Mouse (Mus musculus) gastrocnemius, postnatal 25 days (tissue): Measurements from ENCODE around the gene Fam214a. TPM values are rescaled to one million over a fixed set of nuclear protein-coding genes. Genes with fewer than 3 reads are reported as not detected.

ENCODE experiments used
- DNase-seq: peaks from one replicate; pipeline ENCODE4 v3.0.0; 2022
- long read RNA-seq, 2 experiments: library from polyadenylated mRNA; stranded (forward); transcript quantifications; one replicate each; pipeline ENCODE4 v2.0.0; 2021
- total RNA-seq, 2 experiments: library from RNA; stranded (reverse); gene quantifications; 1 replicate in 1 of 2; 2 replicates in 1 of 2; pipeline ENCODE4 v1.2.3; 2021

The Fam214a gene
- 10 to 100 TPM; 17.1 to 25.6 TPM for total RNA-seq
- long read RNA-seq, experiment 1, full-length matches to known transcripts, result 3 of 7 reads
- long read RNA-seq, experiment 1, partial matches to known transcripts, result 2 of 7 reads
- long read RNA-seq, experiment 1, other reads (novel, unspliced or antisense), result 2 of 7 reads
- long read RNA-seq, experiment 2, full-length matches to known transcripts, result 9 of 13 reads
- long read RNA-seq, experiment 2, partial matches to known transcripts, result 2 of 13 reads
- long read RNA-seq, experiment 2, other reads (novel, unspliced or antisense), result 2 of 13 reads

DNA sequence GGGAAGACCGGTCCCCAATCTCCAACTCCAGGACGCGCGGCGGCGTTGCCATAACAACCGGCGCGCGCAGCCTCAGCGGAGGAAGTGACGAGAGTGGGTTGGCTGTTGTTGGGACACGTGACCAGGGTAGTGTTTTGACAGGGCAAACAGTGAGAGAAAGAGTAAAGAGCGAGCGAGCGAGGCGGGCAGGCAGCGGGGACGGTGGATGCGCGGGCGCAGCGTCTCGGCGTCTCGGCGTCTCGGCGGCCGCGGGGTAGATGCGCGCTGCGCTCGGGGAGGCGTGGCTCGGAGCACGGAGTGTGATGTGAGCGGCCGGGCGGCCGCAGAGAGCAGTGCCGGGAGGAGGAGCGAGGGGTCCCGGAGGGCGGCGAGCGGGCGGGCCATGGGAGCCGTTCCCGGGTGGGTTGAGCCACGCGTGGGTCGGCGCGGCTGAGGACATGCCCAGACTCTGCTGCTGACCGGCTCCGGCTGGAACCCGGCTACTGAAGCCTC, at the start of gene Fam214a:
Gene Fam214a (plus strand): TSS at position 129 of the 492 bp plus-strand sequence.
- DNase-seq, result peak; percentile 92

- DNase-seq, result peak; percentile 36
Observed at GRCm38 (mm10) chr9:74904866-74905508, 47.7 kb upstream of the Fam214a start.

DNA sequence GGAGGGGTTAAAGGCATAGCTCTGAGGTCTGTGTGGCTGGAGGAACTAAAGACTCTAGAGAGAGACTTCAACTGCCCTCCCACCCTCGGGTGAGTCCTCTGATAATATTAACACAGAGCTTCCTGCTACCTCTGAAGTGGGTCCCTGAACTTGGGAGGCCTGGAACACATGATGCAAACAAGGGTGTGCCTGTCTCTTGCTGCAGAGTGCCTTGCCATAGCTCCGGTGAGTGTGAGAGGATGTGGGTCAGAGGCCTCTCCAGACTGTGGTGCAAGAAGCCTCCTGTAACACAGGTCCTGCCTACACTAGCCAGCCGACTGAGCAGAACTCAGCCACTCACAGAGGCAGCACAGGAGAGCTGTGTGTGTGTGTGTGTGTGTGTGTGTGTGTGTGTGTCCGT, 45.7 kb upstream of the Fam214a start:
- no peak for DNase-seq

DNA sequence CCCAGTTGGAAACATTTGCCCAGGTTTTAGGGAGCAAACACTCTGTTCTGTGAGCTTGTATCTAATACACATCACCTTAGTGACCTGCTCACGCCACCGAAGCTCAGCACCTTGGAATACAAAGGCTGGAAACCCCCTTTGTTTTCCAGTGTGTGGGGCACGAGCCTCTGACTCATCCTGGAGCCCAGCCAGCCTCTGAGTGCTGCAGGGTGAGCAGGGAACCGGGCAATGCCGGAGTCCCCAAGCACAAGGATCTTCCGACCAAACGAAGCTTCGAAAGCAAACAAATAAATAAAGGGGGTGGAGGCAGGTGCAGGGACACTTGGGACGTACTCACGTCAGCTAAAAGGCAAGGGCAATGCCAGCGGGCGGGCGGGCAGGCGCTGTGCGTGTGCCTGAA, 43.4 kb upstream of the Fam214a start:
- DNase-seq, result no peak

DNA sequence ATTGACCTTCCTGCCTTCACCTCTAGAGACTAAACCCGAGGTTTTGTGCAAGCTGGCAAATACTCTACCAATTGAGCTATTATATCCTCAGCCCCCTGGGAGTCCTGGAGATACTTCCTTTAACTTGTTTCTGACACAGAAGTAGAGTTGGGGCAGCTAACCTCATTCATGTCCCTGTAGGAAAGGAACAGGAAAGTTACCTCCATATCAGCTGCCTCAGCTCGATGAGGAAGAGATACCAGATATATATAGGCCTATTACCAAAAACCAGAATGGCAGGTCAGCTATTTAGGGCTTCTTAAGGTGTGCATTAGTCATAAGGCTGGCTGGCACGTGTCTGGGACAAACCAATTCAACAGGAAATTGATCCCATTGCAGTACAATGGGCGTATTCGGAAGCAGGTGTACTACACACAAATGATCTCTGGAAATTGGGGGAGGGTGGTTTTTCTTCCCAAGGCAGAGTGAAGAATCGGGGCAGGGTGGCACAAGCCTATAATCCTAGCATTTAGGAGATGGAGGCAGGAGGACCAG, 42.4 kb upstream of the Fam214a start:
- DNase-seq, result no peak

DNA sequence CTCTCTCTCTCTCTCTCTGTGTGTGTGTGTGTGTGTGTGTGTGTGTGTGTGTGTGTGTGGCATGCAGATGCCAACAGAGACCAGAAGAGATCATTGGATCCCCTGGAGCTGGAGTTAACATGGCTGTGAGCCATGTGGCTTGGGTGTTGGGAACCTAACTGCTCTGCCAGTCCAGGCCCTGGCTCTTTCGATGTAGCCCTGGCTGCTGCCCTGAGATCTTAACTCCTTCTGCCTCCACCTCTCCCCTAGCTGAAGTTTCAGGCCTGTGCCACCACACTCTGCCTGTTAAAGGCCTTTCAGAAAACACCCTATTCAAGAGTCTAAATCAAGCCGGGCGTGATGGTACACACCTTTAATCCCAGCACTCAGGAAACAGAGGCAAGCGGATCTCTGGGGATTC, 41.3 kb upstream of the Fam214a start:
- DNase-seq, result peak; percentile 67

DNA sequence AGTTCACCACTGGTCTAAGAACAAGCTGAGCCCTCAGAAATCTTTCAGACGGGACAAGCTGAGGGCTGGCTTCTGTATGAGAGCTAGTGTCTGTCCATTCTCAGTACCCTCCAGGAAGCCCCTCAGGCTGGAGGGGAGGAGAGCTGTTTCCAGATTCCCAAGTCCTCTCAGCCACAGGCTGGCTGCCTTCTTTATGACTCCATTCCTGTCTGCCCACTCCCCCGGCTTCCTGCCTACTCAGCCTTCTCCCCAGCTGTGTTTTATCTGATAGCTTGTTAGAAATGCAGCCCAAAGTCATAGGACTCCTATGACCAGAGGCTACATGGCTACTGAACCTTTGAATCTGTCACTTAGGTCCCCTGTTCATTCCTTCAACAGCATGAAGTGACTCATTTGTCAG, 40.8 kb upstream of the Fam214a start:
- DNase-seq, result no peak

DNA sequence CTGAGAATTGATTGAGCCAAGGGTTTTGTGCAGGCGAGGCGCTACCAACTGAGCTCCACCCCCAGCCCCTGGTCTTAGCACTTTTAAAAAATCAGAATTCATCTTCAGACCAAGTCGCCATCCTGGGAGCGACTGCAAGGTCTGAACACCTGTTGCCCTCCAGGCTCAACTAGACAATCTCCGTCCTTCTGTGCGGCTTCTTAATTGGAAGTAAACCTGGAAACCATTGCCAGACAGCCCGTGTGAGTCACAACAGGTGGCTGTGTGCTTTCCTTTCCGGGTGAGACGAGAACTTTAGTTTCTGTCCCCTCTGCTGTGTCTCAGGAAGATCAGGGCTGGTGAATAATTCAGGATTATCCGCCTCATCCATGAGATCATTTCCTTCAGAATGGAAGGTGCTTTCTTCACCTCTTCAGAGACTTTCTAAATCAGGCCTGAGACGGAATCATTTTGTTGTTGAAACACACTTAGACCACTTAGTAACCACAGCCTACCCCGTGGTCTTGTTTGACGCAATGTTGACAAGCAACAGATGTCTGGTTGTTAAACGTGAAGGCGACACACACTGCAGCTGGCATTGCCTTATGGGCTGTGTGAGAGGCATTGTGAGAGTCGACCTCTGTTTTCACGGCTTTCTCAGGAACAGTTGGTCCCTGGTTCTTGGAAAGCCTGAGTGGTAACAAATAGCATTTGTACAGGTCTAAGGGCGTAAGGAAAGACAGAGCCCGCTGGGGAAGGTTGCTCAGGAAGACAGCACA, 39.9 kb upstream of the Fam214a start:
- DNase-seq, result peak; percentile 9

DNA sequence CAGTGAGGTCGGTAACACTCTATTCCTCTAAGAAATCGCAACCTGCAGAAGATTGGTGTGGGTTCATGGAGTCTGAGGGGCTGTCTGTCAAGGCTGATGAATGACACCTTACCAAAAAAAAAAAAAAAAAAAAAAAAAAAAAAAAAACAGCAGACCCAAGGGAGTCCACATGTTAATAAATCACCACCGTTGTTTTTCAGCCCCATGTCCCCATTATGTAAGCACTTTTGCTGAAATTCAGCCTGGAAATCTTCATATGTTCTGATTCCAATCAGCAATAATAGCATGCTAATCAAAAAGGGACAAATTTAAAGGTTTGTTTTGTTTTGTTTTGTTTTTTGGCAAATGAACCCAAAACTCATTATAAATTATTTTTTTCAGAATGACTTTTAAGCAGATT, 37.1 kb upstream of the Fam214a start:
- DNase-seq, result no peak

DNA sequence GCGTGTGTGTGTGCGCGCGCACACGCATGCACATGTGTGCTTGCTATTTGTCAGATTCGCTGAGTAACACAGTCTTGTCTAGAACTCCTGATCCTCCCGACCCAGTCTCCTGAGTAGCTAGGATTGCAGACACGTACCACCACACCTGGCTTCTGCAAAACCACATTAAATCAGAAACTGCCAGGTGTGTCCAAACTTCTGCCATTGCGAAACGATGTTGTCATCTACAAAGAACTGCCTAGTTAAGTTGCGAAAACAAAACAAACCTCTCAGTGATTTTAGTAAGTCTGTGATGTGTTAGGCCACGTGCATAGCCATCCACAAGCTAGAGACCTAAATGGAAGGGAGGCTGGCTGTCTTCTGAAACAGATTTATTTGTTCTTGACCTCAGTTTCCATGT, 32.2 kb upstream of the Fam214a start:
- DNase-seq, result no peak

DNA sequence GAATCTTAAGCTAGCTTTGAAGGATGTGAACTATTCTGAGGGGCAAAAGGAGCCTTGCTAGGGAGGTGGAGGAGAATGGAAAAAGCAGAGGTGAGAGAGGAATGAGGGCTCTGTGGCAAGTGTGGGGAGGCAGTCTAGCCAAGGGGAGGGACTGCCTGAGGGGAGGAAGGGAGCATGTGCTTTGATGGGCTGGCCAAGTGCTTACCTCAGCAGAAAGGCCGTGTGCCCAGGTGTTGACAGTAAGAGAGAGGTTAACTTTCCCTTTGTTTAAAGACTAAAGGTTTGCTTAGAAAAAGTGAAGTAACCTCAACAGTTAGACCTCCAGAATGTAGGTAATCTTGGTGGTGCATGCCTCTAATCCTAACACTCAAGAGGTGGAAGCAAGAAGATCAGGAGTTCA, 31.3 kb upstream of the Fam214a start:
- no peak for DNase-seq

DNA sequence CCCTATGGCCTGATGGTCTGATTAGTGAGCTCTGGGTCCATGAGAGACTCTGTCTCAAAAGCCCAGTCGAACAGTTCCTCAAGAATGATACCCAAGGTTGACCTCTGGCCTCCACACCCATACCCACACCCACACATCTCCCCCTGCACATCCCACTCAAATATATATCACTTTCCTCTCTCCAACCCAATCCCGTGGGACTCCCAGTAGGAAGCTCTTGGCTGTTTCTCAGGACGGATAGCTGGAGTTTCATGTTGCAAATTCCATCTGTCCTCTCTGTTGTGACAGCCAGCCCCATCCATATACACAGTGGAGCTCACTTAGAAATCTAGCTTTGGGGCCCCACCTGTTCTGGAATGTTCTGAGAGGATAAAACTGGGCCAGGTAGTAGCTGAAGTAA, 29.8 kb upstream of the Fam214a start:
- DNase-seq, result no peak

DNA sequence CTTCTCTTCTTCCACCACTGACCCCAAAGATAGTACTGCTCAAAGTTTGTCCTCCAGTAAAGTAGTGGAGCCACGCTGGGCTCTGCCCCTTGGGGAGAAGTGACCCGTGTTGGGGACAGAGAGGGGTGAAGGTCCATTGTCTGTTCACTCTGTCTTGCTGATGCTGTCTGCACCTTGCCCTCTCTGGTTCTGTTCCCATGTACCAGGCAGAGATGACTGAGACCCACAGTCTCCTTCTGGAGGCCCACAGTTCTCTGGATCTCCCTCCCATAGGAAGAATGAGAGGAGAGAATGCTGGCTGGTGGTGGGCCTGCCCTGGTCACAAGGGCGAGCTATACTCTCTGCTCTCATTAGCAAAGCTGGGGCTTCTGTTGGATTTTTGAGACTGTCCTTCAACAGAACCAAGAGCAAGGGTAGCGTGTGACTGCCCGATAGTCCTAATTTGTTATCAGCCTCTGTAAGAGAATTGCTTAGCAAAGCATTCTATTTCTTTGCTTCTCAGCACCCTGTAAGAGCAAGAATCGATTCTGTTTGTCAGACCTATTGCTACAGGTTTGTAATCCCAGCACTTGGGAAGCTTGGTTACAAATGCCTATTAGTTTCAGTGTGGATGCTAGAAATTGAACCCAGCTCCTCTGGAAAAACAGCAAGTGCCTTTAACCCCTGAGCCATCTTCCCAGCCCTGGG, 29.2 kb upstream of the Fam214a start:
- no peak for DNase-seq

DNA sequence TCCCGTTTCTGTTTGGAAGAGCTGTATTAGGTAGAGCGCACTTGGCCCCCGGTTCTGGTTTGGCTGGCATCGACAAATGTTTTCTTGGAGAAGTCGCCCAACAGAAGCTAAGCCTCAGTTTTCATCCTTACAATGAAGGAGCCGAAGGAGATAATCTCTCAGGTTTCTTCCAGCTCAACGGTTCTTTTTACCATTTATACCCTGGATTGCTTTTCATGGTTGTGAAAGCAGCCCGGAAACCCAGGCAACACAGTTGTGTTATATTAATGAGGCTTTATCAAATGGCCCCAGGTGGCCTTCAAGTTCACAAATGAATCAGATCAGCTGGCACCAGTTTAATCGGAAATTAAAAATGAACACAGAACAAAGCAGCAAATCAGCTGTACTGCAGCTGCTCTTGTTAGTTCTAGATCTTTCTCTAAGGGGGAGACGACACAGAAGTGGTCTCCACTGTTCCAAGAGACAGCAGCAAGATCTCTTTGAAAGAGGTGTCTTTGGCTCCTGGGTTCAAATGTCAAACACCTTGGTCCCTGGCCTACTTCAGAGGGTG, 27.4 kb upstream of the Fam214a start:
- DNase-seq, result no peak

DNA sequence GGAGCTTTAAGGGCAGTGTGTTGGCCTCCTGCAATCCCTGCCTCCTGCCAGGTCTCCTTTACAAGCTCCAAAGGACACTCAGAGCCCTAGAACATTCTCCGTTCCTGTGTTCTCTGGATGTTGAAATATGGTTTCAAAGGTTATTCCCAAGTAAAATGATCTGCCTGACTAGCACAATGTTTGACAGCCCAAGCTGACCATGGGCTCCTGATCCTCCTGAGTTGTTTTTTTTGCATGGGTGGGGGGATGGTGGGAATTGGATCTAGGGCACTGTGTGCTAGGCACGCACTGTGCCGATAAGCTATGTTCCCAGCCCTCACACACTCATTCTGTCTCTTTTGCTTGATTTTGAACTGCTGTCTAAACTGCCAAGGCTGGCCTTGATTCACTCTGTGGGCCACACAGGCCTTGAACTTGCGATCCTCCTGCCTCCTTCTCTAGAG, 22.7 kb upstream of the Fam214a start:
- no peak for DNase-seq

GRCm38 (mm10) chr9:74930653-74931052, 22.0 kb upstream of the Fam214a start:
- DNase-seq, result no peak

DNA sequence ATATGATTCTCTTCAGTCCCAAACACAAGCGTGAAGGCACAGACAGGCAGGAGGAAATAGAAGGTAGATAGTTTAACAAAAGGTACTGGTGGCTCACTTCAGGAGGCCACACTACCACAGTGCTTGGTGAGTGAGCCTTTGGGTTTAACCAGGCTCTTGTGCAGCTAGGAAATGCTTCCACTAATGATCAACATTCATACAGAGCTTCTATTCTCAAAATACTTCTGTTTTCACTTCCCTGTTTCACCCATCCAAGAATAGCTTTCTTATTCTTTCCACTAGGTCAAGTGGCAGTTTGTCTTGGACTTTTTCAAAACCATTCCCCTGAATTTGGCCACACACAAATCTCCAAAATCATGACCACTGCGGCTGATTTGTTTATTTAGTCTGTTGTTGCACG, 17.4 kb upstream of the Fam214a start:
- no peak for DNase-seq

DNA sequence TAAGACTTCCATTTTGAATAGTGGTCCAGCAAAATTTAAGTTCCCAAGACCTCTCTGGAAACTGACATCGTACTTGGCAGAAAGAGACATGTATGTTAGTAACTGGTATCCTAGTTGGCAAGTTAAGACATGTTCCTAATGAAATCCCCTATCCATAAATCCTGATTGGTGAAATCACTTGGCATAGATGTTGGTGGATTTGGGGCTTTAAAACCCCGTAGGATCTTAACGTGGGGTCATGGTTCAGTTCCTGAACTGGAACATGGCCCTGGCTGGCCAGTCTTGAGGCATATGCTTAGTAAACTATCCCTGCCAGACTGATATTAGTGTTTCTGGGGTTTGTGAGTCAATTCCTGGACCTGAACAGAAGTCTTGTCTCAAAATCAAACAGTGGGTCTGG, 14.9 kb upstream of the Fam214a start:
- no peak for DNase-seq

GRCm38 (mm10) chr9:74938670-74939534, 13.8 kb upstream of the Fam214a start:
- peak; percentile 21 for DNase-seq

- DNase-seq, result no peak
Observed at GRCm38 (mm10) chr9:74946713-74947402, 5.8 kb upstream of the Fam214a start.
